In the genomic region with DNA sequence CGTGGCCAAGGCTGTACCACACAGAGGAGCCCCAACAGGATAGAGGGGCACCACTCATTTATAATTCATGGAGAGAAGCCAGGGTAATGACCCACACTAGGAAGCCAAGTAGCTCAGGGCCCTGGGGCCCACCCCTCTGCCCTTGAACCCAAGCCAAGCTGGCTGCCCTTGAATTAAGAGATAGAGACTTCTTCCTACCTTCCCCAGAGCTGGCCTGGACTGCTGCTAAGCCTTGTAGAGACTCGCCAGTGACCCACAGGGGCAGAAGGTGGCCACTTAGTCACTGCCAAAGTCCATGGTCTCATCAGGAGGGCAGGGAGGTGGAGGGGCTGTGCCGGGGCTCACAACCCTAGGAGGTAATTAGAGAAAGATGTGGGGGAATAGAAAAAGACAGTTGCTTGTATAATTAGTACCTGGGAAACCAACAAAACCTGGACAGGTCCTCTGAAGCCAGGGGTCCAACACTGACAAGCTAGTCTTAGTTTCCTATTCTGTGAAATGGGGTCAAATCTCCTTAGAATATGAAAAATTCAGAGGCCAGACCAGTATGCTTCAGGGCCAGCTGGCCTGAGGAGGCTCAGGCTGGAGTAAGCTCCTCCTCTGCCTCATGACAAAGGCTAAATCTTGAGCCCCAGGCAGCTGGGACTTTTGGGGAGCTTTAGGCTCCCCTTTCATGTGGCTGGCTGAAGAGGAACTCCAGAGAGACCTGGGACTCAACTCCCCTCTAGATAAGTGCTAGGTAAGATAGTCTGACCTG, we compare ENCODE assay signal across 9 mouse cellular contexts. TPM values are rescaled to one million over a fixed set of nuclear protein-coding genes. Genes with fewer than 3 reads are reported as not detected.
A peak's percentile ranks its signal among the peaks of the same experiment; 100 is the strongest.
DNase-seq lines count a peak whose midpoint lies in the region; ATAC-seq lines count a peak whose summit lies in the region.
"Had no signal": no experiment of that assay in that cellular context is flagged by ENCODE, and none has a peak within 500 bp of the region (broad histone marks: within the 10 kb centered on the region; RNA-seq: fewer than 3 reads in every experiment).

No protein-coding gene starts in this region.

- no peak overlapping the region for H3K4me3 ChIP-seq in heart, embryonic 12.5 days
- H3K4me3 ChIP-seq in heart, embryonic 15.5 days = no peak overlapping the region
- H3K4me3 ChIP-seq in liver, embryonic 13.5 days (replicated peaks) = no peak overlapping the region
- H3K4me3 ChIP-seq: left cerebral cortex, adult 2 months had no signal

- H3K9me3 ChIP-seq in heart, embryonic 12.5 days (replicated peaks) = no peaks in the 10 kb centered on the region
- no peaks in the 10 kb centered on the region for H3K9me3 ChIP-seq in heart, embryonic 15.5 days (replicated peaks)
- no peaks in the 10 kb centered on the region for H3K9me3 ChIP-seq in liver, embryonic 13.5 days (replicated peaks)

- DNase-seq in heart, postnatal 25 days (ENCODE audit: low spot score) = no peak
- DNase-seq in adrenal gland, adult 2 months = peak; percentile 94
- DNase-seq in liver, embryonic 13.5 days = no peak
- no peak for DNase-seq in right cerebral cortex, postnatal 14 days
- no peak for DNase-seq in layer of hippocampus, adult 9-10 months (ENCODE audit: low spot score)

- H3K27me3 ChIP-seq in heart, embryonic 12.5 days (replicated peaks) = no peaks in the 10 kb centered on the region
- no peaks in the 10 kb centered on the region for H3K27me3 ChIP-seq in heart, embryonic 15.5 days
- no peaks in the 10 kb centered on the region for H3K27me3 ChIP-seq in liver, embryonic 13.5 days

- intact Hi-C loops in heart, postnatal 25 days (cut with DNase I) = loop anchor here (2.0 kb wide), 1 partner anchor 60 kb away; no protein-coding TSS in a partner anchor

- ATAC-seq in heart, embryonic 12.5 days (ENCODE audit: insufficient number of reproducible peaks, low FRiP score) = no peak
- no peak for ATAC-seq in heart, embryonic 15.5 days (replicated peaks; ENCODE audit: insufficient number of reproducible peaks, insufficient read depth, low FRiP score, low read depth)
- no peak for ATAC-seq in liver, embryonic 13.5 days (ENCODE audit: low read depth)
- ATAC-seq in erythroblast, adult 5-6 weeks (replicated peaks; ENCODE audit: low FRiP score, poor library complexity, severe bottlenecking) = no peak

- H3K27ac ChIP-seq in heart, embryonic 12.5 days (ENCODE audit: poor library complexity, severe bottlenecking) = no peak overlapping the region
- peak overlapping the region; percentile 27 for H3K27ac ChIP-seq in heart, embryonic 15.5 days
- peak overlapping the region; percentile 75 for H3K27ac ChIP-seq in liver, embryonic 13.5 days
- H3K27ac ChIP-seq: left cerebral cortex, adult 2 months had no signal

- peak overlapping the region; percentile 38; the same call in 1 of the 2 replicates for H3K9ac ChIP-seq in heart, embryonic 12.5 days
- H3K9ac ChIP-seq in heart, embryonic 15.5 days = peak overlapping the region; percentile 27
- H3K9ac ChIP-seq in liver, embryonic 13.5 days = peak overlapping the region; percentile 95

- H3K4me1 ChIP-seq in heart, embryonic 12.5 days (replicated peaks) = peaks cover 45% of the 10 kb centered on the region
- H3K4me1 ChIP-seq in heart, embryonic 15.5 days (replicated peaks) = peaks cover 38% of the 10 kb centered on the region
- H3K4me1 ChIP-seq in liver, embryonic 13.5 days (replicated peaks) = peaks cover 85% of the 10 kb centered on the region

- 78% methylated on average over 3 of the region's 3 CpGs for WGBS in heart, embryonic 12.5 days
- WGBS in heart, embryonic 15.5 days = 61% methylated on average over 3 of the region's 3 CpGs
- WGBS in liver, embryonic 13.5 days (ENCODE audit: insufficient replicate concordance) = 75% methylated on average over 3 of the region's 3 CpGs

- H3K4me2 ChIP-seq in heart, embryonic 12.5 days = no peak overlapping the region
- H3K4me2 ChIP-seq in heart, embryonic 15.5 days = peak overlapping the region; percentile 75; the same call in 1 of the 2 replicates
- 0 out of 2 replicates have a peak overlapping the region, but pooled peaks have one; percentile 83 for H3K4me2 ChIP-seq in liver, embryonic 13.5 days

- H3K36me3 ChIP-seq in heart, embryonic 12.5 days = peaks cover 54% of the 10 kb centered on the region
- H3K36me3 ChIP-seq in heart, embryonic 15.5 days = peaks cover 46% of the 10 kb centered on the region
- peaks cover 53% of the 10 kb centered on the region for H3K36me3 ChIP-seq in liver, embryonic 13.5 days

RNA-seq across cellular contexts. Expression of gene Rnf44, which starts 9.4 kb away (rescaled TPM):
- polyA plus RNA-seq in heart, embryonic 12.5 days (2016; fragmentation: Nextera tagmentation; extraction: Ambion mirVana) = 60.4 and 62.7 TPM in 2 replicates
- 10 to 100 TPM; 45.2 to 54.2 TPM for total RNA-seq in heart, postnatal 25 days (2021)
- 100 to 1,000 TPM; 114 to 119 TPM for total RNA-seq in adrenal gland, adult 2 months (2021)
- 511 and 555 TPM in 2 replicates for polyA plus RNA-seq in adrenal gland, adult 2 months (2012; rRNA removed)
- 48.8 and 52.9 TPM in 2 replicates for polyA plus RNA-seq in heart, embryonic 15.5 days (2015; fragmentation: Nextera tagmentation; extraction: Ambion mirVana)
- polyA plus RNA-seq in liver, embryonic 13.5 days (2015; fragmentation: Nextera tagmentation; extraction: Ambion mirVana) = 23.8 and 24.5 TPM in 2 replicates
- 31.3 and 33.0 TPM in 2 replicates for total RNA-seq in erythroblast, adult 5-6 weeks (2015; ENCODE audit: low replicate concordance)
- total RNA-seq in erythroblast, adult 5-6 weeks (2017; ENCODE audit: low replicate concordance) = 9.9 and 30.5 TPM in 2 replicates

RNA-seq across cellular contexts. Expression of gene Cdhr2, which starts 16.9 kb away (rescaled TPM):
- polyA plus RNA-seq in heart, embryonic 12.5 days (2016; fragmentation: Nextera tagmentation; extraction: Ambion mirVana) = 0.04 and 0.18 TPM in 2 replicates
- not detected for total RNA-seq in heart, postnatal 25 days (2021)
- total RNA-seq in adrenal gland, adult 2 months (2021) = under 1 TPM in 1 of 2 experiments, not detected in 1; 0.06 TPM
- not detected in 2 replicates for polyA plus RNA-seq in adrenal gland, adult 2 months (2012; rRNA removed)
- polyA plus RNA-seq in heart, embryonic 15.5 days (2015; fragmentation: Nextera tagmentation; extraction: Ambion mirVana) = 0.04 and 0.06 TPM in 2 replicates
- 7.8 and 10.5 TPM in 2 replicates for polyA plus RNA-seq in liver, embryonic 13.5 days (2015; fragmentation: Nextera tagmentation; extraction: Ambion mirVana)
- total RNA-seq in erythroblast, adult 5-6 weeks (2015; ENCODE audit: low replicate concordance) = not detected in 2 replicates
- not detected in 2 replicates for total RNA-seq in erythroblast, adult 5-6 weeks (2017; ENCODE audit: low replicate concordance)

Comparison
In these comparisons a context has a peak if more than half of its experiments do, and no peak if none do; other contexts are left out.
1. H3K9ac ChIP-seq: peak in every context shown above with its lines; median percentile 95 in liver, embryonic 13.5 days; 38 in heart, embryonic 12.5 days; 27 in heart, embryonic 15.5 days.